Mouse (Mus musculus): ENCODE measurements around the gene Cxcl12. TPM values are rescaled to one million over a fixed set of nuclear protein-coding genes. Genes with fewer than 3 reads are reported as not detected.

Gene Cxcl12
- total RNA-seq (2014; rRNA removed): 27.8 and 32.8 TPM in 2 replicates
- 68.2 and 79.0 TPM in 2 replicates for polyA plus RNA-seq (2015; fragmentation: Nextera tagmentation; extraction: Ambion mirVana)

GRCm38 (mm10) chr6:117168321-117169011 is at the start of gene Cxcl12:
Cxcl12 (plus strand) TSS chr6:117168535.
- H3K4me1 ChIP-seq (ENCODE audit: insufficient read depth, low read length): peaks cover 11% of the 10 kb centered on the region; the same call in 1 of the 2 replicates
- H3K9me3 ChIP-seq (ENCODE audit: low read length): no peaks in the 10 kb centered on the region
- peak within 1 kb of the TSS; percentile 93 for H3K4me2 ChIP-seq (ENCODE audit: low read depth, low read length, poor library complexity, severe bottlenecking)
- H3K4me3 ChIP-seq (ENCODE audit: low read depth, low read length): peak within 1 kb of the TSS; percentile 48
- DNase-seq (ENCODE audit: low spot score) (no peak), ATAC-seq (ENCODE audit: low FRiP score) (peak; percentile 42; the same call in 1 of the 2 replicates)
- no peak for TF ChIP-seq CTCF (IDR thresholded peaks at IDR 0.05)
- under 1% methylated on average over 61 of the region's 64 CpGs for WGBS
- H3K27me3 ChIP-seq (ENCODE audit: insufficient read depth, low read length): peaks cover 22% of the 10 kb centered on the region
- no peaks in the 10 kb centered on the region for H3K36me3 ChIP-seq (ENCODE audit: insufficient read depth, low read length)
- H3K27ac ChIP-seq (ENCODE audit: low read depth, low read length): no peak within 1 kb of the TSS
- H3K9ac ChIP-seq (replicated peaks; ENCODE audit: low read length, poor library complexity, severe bottlenecking): peak within 1 kb of the TSS; percentile 46

GRCm38 (mm10) chr6:117122074-117122473 is 46.3 kb upstream of the Cxcl12 start:
- Histone ChIP-seq H3K4me3 (ENCODE audit: low read depth, low read length) (no peak overlapping the region), H3K4me2 (ENCODE audit: low read depth, low read length, poor library complexity, severe bottlenecking) (no peak overlapping the region), H3K36me3 (ENCODE audit: insufficient read depth, low read length) (no peaks in the 10 kb centered on the region), H3K9me3 (ENCODE audit: low read length) (no peaks in the 10 kb centered on the region), H3K27ac (ENCODE audit: low read depth, low read length) (no peak overlapping the region), H3K9ac (replicated peaks; ENCODE audit: low read length, poor library complexity, severe bottlenecking) (no peak overlapping the region), H3K4me1 (ENCODE audit: insufficient read depth, low read length) (no peaks in the 10 kb centered on the region), H3K27me3 (ENCODE audit: insufficient read depth, low read length) (no peaks in the 10 kb centered on the region)
- WGBS: 92% methylated on average over 3 of the region's 3 CpGs
- no peak for TF ChIP-seq CTCF (IDR thresholded peaks at IDR 0.05)
- ATAC-seq (ENCODE audit: low FRiP score) (no peak), DNase-seq (ENCODE audit: low spot score) (no peak)

GRCm38 (mm10) chr6:117126356-117126755 is 42.0 kb upstream of the Cxcl12 start:
- Histone ChIP-seq H3K9me3 (ENCODE audit: low read length) (no peaks in the 10 kb centered on the region), H3K4me3 (ENCODE audit: low read depth, low read length) (no peak overlapping the region), H3K4me1 (ENCODE audit: insufficient read depth, low read length) (no peaks in the 10 kb centered on the region), H3K27me3 (ENCODE audit: insufficient read depth, low read length) (no peaks in the 10 kb centered on the region), H3K27ac (ENCODE audit: low read depth, low read length) (no peak overlapping the region), H3K36me3 (ENCODE audit: insufficient read depth, low read length) (no peaks in the 10 kb centered on the region), H3K4me2 (ENCODE audit: low read depth, low read length, poor library complexity, severe bottlenecking) (no peak overlapping the region), H3K9ac (replicated peaks; ENCODE audit: low read length, poor library complexity, severe bottlenecking) (no peak overlapping the region)
- no peak for TF ChIP-seq CTCF (IDR thresholded peaks at IDR 0.05)
- WGBS: 83% methylated on average over 1 of the region's 1 CpGs
- DNase-seq (ENCODE audit: low spot score): no peak
- no peak for ATAC-seq (ENCODE audit: low FRiP score)

- peak; percentile 38 for DNase-seq (ENCODE audit: low spot score)
- 83% methylated on average over 4 of the region's 4 CpGs for WGBS
Measured at GRCm38 (mm10) chr6:117129443-117129842, 38.9 kb upstream of the Cxcl12 start.

GRCm38 (mm10) chr6:117130680-117131111 is 37.6 kb upstream of the Cxcl12 start:
- Histone ChIP-seq H3K9ac (replicated peaks; ENCODE audit: low read length, poor library complexity, severe bottlenecking) (no peak overlapping the region), H3K4me1 (ENCODE audit: insufficient read depth, low read length) (no peaks in the 10 kb centered on the region), H3K9me3 (ENCODE audit: low read length) (no peaks in the 10 kb centered on the region), H3K36me3 (ENCODE audit: insufficient read depth, low read length) (no peaks in the 10 kb centered on the region), H3K27me3 (ENCODE audit: insufficient read depth, low read length) (no peaks in the 10 kb centered on the region), H3K4me3 (ENCODE audit: low read depth, low read length) (no peak overlapping the region), H3K4me2 (ENCODE audit: low read depth, low read length, poor library complexity, severe bottlenecking) (peak overlapping the region; percentile 30), H3K27ac (ENCODE audit: low read depth, low read length) (no peak overlapping the region)
- 39% methylated on average over 15 of the region's 15 CpGs for WGBS
- DNase-seq (ENCODE audit: low spot score): peak; percentile 30
- no peak for TF ChIP-seq CTCF (IDR thresholded peaks at IDR 0.05)
- no peak for ATAC-seq (ENCODE audit: low FRiP score)

More at GRCm38 (mm10) chr6:117129443-117129842, 38.9 kb upstream of the Cxcl12 start:
- no peak overlapping the region for H3K4me3 ChIP-seq (ENCODE audit: low read depth, low read length)
- H3K4me2 ChIP-seq (ENCODE audit: low read depth, low read length, poor library complexity, severe bottlenecking): no peak overlapping the region
- H3K27ac ChIP-seq (ENCODE audit: low read depth, low read length): no peak overlapping the region
- TF ChIP-seq CTCF (IDR thresholded peaks at IDR 0.05): no peak
- H3K4me1 ChIP-seq (ENCODE audit: insufficient read depth, low read length): no peaks in the 10 kb centered on the region
- no peaks in the 10 kb centered on the region for H3K36me3 ChIP-seq (ENCODE audit: insufficient read depth, low read length)
- H3K27me3 ChIP-seq (ENCODE audit: insufficient read depth, low read length): no peaks in the 10 kb centered on the region
- ATAC-seq (ENCODE audit: low FRiP score): no peak; the same call in 1 of the 2 replicates
- no peak overlapping the region for H3K9ac ChIP-seq (replicated peaks; ENCODE audit: low read length, poor library complexity, severe bottlenecking)
- H3K9me3 ChIP-seq (ENCODE audit: low read length): no peaks in the 10 kb centered on the region

GRCm38 (mm10) chr6:117134526-117134925 is 33.8 kb upstream of the Cxcl12 start:
- Histone ChIP-seq H3K4me3 (ENCODE audit: low read depth, low read length) (no peak overlapping the region), H3K27ac (ENCODE audit: low read depth, low read length) (no peak overlapping the region), H3K9ac (replicated peaks; ENCODE audit: low read length, poor library complexity, severe bottlenecking) (no peak overlapping the region), H3K4me1 (ENCODE audit: insufficient read depth, low read length) (no peaks in the 10 kb centered on the region), H3K27me3 (ENCODE audit: insufficient read depth, low read length) (no peaks in the 10 kb centered on the region), H3K36me3 (ENCODE audit: insufficient read depth, low read length) (no peaks in the 10 kb centered on the region), H3K4me2 (ENCODE audit: low read depth, low read length, poor library complexity, severe bottlenecking) (no peak overlapping the region), H3K9me3 (ENCODE audit: low read length) (no peaks in the 10 kb centered on the region)
- TF ChIP-seq CTCF (IDR thresholded peaks at IDR 0.05): no peak
- no peak for ATAC-seq (ENCODE audit: low FRiP score)
- DNase-seq (ENCODE audit: low spot score): no peak
- WGBS: 88% methylated on average over 4 of the region's 4 CpGs
